Mouse (Mus musculus) right cerebral cortex, postnatal 14 days (tissue): ENCODE data around the gene Thap4.
A peak's percentile ranks its signal among the peaks of the same experiment; 100 is the strongest.

ENCODE experiments used
- DNase-seq: peaks from one replicate; pipeline ENCODE4 v3.0.0; 2022

Gene Thap4

GRCm38 (mm10) chr1:93742910-93743309, 11.8 kb downstream of the Thap4 start:
- no peak for DNase-seq

- no peak for DNase-seq
Measured at GRCm38 (mm10) chr1:93741987-93742386, 12.7 kb downstream of the Thap4 start.

GRCm38 (mm10) chr1:93740671-93741070, 14.0 kb downstream of the Thap4 start:
- DNase-seq = no peak

- no peak for DNase-seq
Measured at GRCm38 (mm10) chr1:93737711-93738110, 17.0 kb downstream of the Thap4 start.

- DNase-seq = no peak
Measured at GRCm38 (mm10) chr1:93735859-93736258, 18.8 kb downstream of the Thap4 start.

GRCm38 (mm10) chr1:93731880-93732281, 22.8 kb downstream of the Thap4 start:
- DNase-seq = no peak

GRCm38 (mm10) chr1:93731103-93731502, 23.6 kb downstream of the Thap4 start:
- DNase-seq = no peak

- peak; percentile 51 for DNase-seq
Measured at GRCm38 (mm10) chr1:93726974-93727373, 27.7 kb downstream of the Thap4 start.

- no peak for DNase-seq
Measured at GRCm38 (mm10) chr1:93726116-93726515, 28.5 kb downstream of the Thap4 start.

GRCm38 (mm10) chr1:93725665-93726064, 29.0 kb downstream of the Thap4 start:
- no peak for DNase-seq

- no peak for DNase-seq
Measured at GRCm38 (mm10) chr1:93724623-93725022, 30.0 kb downstream of the Thap4 start.

- no peak for DNase-seq
Measured at GRCm38 (mm10) chr1:93721557-93721956, 33.1 kb downstream of the Thap4 start.

- no peak for DNase-seq
Measured at GRCm38 (mm10) chr1:93716166-93716565, 38.5 kb downstream of the Thap4 start.

- no peak for DNase-seq
Measured at GRCm38 (mm10) chr1:93705389-93705788, 49.3 kb downstream of the Thap4 start.

GRCm38 (mm10) chr1:93704341-93704740, 50.3 kb downstream of the Thap4 start:
- DNase-seq = no peak

- no peak for DNase-seq
Measured at GRCm38 (mm10) chr1:93703472-93704048, 51.1 kb downstream of the Thap4 start.

GRCm38 (mm10) chr1:93702106-93702505, 52.6 kb downstream of the Thap4 start:
- no peak for DNase-seq

GRCm38 (mm10) chr1:93699159-93699558, 55.5 kb downstream of the Thap4 start:
- peak; percentile 35 for DNase-seq

- DNase-seq = no peak
Measured at GRCm38 (mm10) chr1:93697317-93697716, 57.3 kb downstream of the Thap4 start.

GRCm38 (mm10) chr1:93694966-93695365, 59.7 kb downstream of the Thap4 start:
- DNase-seq = no peak

- no peak for DNase-seq
Measured at GRCm38 (mm10) chr1:93693943-93694342, 60.7 kb downstream of the Thap4 start.

- no peak for DNase-seq
Measured at GRCm38 (mm10) chr1:93693502-93693901, 61.2 kb downstream of the Thap4 start.

- DNase-seq = no peak
Measured at GRCm38 (mm10) chr1:93692773-93693172, 61.9 kb downstream of the Thap4 start.

- no peak for DNase-seq
Measured at GRCm38 (mm10) chr1:93691786-93692357, 62.8 kb downstream of the Thap4 start.

GRCm38 (mm10) chr1:93691106-93691505, 63.6 kb downstream of the Thap4 start:
- no peak for DNase-seq
